ENCODE assay signal across 8 mouse cellular contexts in the genomic region with DNA sequence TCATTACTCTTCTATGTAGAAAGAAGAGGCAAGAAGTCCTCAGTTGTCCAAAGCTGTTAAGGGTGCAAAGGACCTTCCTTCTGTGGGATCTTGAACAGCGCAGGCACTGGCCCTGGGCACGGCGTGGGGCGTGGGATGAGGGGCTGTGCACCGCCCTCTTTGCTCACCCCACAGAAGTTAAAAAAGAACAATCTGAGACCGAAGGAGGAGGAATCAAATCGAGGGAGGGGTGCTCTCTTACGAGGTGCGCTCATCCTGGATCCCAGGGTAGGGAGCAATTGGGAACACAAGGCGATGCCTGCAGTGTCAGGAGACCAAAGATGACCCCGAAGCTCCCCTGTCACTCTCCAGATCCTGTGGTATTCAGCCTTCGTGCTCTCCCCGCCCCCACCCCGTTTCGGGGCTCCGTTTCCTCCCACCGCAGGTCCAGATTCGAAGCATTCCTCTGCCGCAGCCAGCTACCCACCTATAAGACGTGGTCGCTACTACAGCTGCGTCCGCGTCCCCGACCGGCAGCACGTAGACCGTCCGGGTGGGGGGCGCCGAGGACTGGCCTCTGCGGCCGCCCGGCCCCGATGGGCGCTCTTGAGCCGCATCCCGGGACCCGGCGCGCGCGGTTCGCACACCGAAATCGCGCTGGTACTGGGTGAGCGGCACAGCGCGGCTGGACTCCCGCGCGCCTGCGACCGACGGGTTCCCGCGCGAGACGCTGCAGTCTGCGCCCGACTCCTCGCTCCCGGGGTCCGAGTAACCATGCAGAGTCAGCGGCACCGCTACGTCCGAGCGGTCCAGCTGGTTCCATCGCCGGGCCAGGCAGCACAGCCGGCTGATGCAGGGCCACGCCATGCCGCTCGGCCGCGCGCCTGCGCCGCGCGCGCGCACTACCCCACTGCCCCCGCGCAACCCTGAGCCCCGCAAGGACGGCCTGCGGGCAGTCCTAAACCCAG. TPM values are rescaled to one million over a fixed set of nuclear protein-coding genes. Genes with fewer than 3 reads are reported as not detected.
A peak's percentile ranks its signal among the peaks of the same experiment; 100 is the strongest.
DNase-seq lines count a peak whose midpoint lies in the region; ATAC-seq and TF ChIP-seq lines count a peak whose summit lies in the region.

A gene (minus strand): TSS at position 891 of the 947 bp plus-strand sequence.

- peak within 1 kb of the TSS; percentile 95 for H3K4me2 ChIP-seq in liver, postnatal 0 days (ENCODE audit: low read depth, low read length)
- H3K4me2 ChIP-seq in neural tube, embryonic 15.5 days: peak within 1 kb of the TSS; percentile 78

- H3K27ac ChIP-seq in embryonic facial prominence, embryonic 10.5 days (replicated peaks): peak within 1 kb of the TSS; percentile 87
- H3K27ac ChIP-seq in heart, embryonic 10.5 days: peak within 1 kb of the TSS; percentile 87
- H3K27ac ChIP-seq in liver, postnatal 0 days (ENCODE audit: low read depth): no peak within 1 kb of the TSS
- H3K27ac ChIP-seq in neural tube, embryonic 15.5 days (replicated peaks): peak within 1 kb of the TSS; percentile 86

- 3% methylated on average over 90 of the region's 90 CpGs for WGBS in embryonic facial prominence, embryonic 10.5 days
- WGBS in heart, embryonic 10.5 days: under 1% methylated on average over 90 of the region's 90 CpGs
- 2% methylated on average over 81 of the region's 90 CpGs for WGBS in liver, postnatal 0 days (ENCODE audit: insufficient replicate concordance)
- under 1% methylated on average over 89 of the region's 90 CpGs for WGBS in neural tube, embryonic 15.5 days

- H3K9me3 ChIP-seq in embryonic facial prominence, embryonic 10.5 days: no peaks in the 10 kb centered on the region
- no peaks in the 10 kb centered on the region for H3K9me3 ChIP-seq in heart, embryonic 10.5 days
- H3K9me3 ChIP-seq in liver, postnatal 0 days (ENCODE audit: low read length): no peaks in the 10 kb centered on the region
- no peaks in the 10 kb centered on the region for H3K9me3 ChIP-seq in neural tube, embryonic 15.5 days (replicated peaks)

- 0 out of 2 replicates have a peak within 1 kb of the TSS, but pooled peaks have one; percentile 21 for H3K9ac ChIP-seq in liver, postnatal 0 days (replicated peaks)
- H3K9ac ChIP-seq in neural tube, embryonic 15.5 days (replicated peaks): peak within 1 kb of the TSS; percentile 82

- H3K36me3 ChIP-seq in C2C12 (ENCODE audit: control insufficient read depth, insufficient read depth): no peaks in the 10 kb centered on the region
- no peaks in the 10 kb centered on the region for H3K36me3 ChIP-seq in embryonic facial prominence, embryonic 10.5 days (replicated peaks)
- H3K36me3 ChIP-seq in heart, embryonic 10.5 days: no peaks in the 10 kb centered on the region; the same call in 1 of the 2 replicates
- H3K36me3 ChIP-seq in liver, postnatal 0 days (replicated peaks; ENCODE audit: insufficient read depth, low read length): no peaks in the 10 kb centered on the region
- peaks cover 4% of the 10 kb centered on the region; the same call in 1 of the 2 replicates for H3K36me3 ChIP-seq in neural tube, embryonic 15.5 days

- peak within 1 kb of the TSS; percentile 18 for H3K4me3 ChIP-seq in C2C12 (ENCODE audit: insufficient read depth, poor library complexity, severe bottlenecking)
- H3K4me3 ChIP-seq in embryonic facial prominence, embryonic 10.5 days: peak within 1 kb of the TSS; percentile 85
- H3K4me3 ChIP-seq in heart, embryonic 10.5 days: peak within 1 kb of the TSS; percentile 82
- peak within 1 kb of the TSS; percentile 61 for H3K4me3 ChIP-seq in liver, postnatal 0 days (ENCODE audit: low read depth, low read length)
- H3K4me3 ChIP-seq in neural tube, embryonic 15.5 days (replicated peaks): peak within 1 kb of the TSS; percentile 73

- no peak for TF ChIP-seq EP300 in liver, postnatal 0 days (IDR thresholded peaks at IDR 0.05; ENCODE audit: low read depth)

- H3K79me2 ChIP-seq in C2C12 (ENCODE audit: control insufficient read depth, insufficient read depth): no peaks in the 10 kb centered on the region

- peak within 1 kb of the TSS; percentile 55 for H3ac ChIP-seq in C2C12 (ENCODE audit: control insufficient read depth, insufficient read length, low read depth)

- H3K79me3 ChIP-seq in C2C12 (ENCODE audit: low read depth): no peaks in the 10 kb centered on the region

- DNase-seq in adrenal gland, adult 8-10 months: peak; percentile 25
- DNase-seq in embryonic facial prominence, embryonic 10.5 days (ENCODE audit: low spot score): peak; percentile 77
- DNase-seq in heart, embryonic 10.5 days (ENCODE audit: low spot score): no peak
- peak; percentile 9 to 52 for DNase-seq in kidney, postnatal 36 days
- peak; percentile 26 for DNase-seq in liver, postnatal 0 days
- peak; percentile 17 for DNase-seq in urinary bladder, postnatal 25 days (ENCODE audit: low spot score)

- no peak for TF ChIP-seq CTCF in C2C12 (IDR thresholded peaks at IDR 0.05; ENCODE audit: control insufficient read depth, insufficient read depth, insufficient read length)
- TF ChIP-seq CTCF in liver, postnatal 0 days (IDR thresholded peaks at IDR 0.05; ENCODE audit: low read depth): no peak

- peaks cover 7% of the 10 kb centered on the region for H3K27me3 ChIP-seq in C2C12 (ENCODE audit: control insufficient read depth, insufficient read depth, insufficient read length)
- H3K27me3 ChIP-seq in embryonic facial prominence, embryonic 10.5 days (replicated peaks; ENCODE audit: low read depth, poor library complexity, severe bottlenecking): peaks cover 21% of the 10 kb centered on the region
- H3K27me3 ChIP-seq in heart, embryonic 10.5 days (ENCODE audit: insufficient read depth, poor library complexity, severe bottlenecking): peaks cover 13% of the 10 kb centered on the region; the same call in 1 of the 2 replicates
- peaks cover 30% of the 10 kb centered on the region for H3K27me3 ChIP-seq in liver, postnatal 0 days (ENCODE audit: insufficient read depth, low read length)
- H3K27me3 ChIP-seq in neural tube, embryonic 15.5 days (replicated peaks): no peaks in the 10 kb centered on the region

- H3K4me1 ChIP-seq in embryonic facial prominence, embryonic 10.5 days: peaks cover 8% of the 10 kb centered on the region
- no peaks in the 10 kb centered on the region for H3K4me1 ChIP-seq in heart, embryonic 10.5 days
- peaks cover 6% of the 10 kb centered on the region; the same call in 1 of the 2 replicates for H3K4me1 ChIP-seq in liver, postnatal 0 days (ENCODE audit: insufficient read depth)
- H3K4me1 ChIP-seq in neural tube, embryonic 15.5 days: peaks cover 20% of the 10 kb centered on the region

- peak; percentile 44; the same call in 1 of the 2 replicates for ATAC-seq in liver, postnatal 0 days
- ATAC-seq in neural tube, embryonic 15.5 days (ENCODE audit: low FRiP score): peak; percentile 89

TF ChIP-seq in C2C12, 6 proteins besides CTCF, POLR2A, EP300 and RAD21:
- TF ChIP-seq MYOD1 (IDR thresholded peaks at IDR 0.05; ENCODE audit: control insufficient read depth, insufficient read length, low read depth): no peak
- TF ChIP-seq USF1 (IDR thresholded peaks at IDR 0.05; ENCODE audit: low read depth): no peak
- no peak for TF ChIP-seq CEBPB (IDR thresholded peaks at IDR 0.05; ENCODE audit: low read depth)
- no peak for TF ChIP-seq MYOG (IDR thresholded peaks at IDR 0.05; ENCODE audit: control insufficient read depth, extremely low read depth, insufficient read length)
- TF ChIP-seq MAX (IDR thresholded peaks at IDR 0.05): no peak
- TF ChIP-seq FOSL1 (IDR thresholded peaks at IDR 0.05; ENCODE audit: insufficient read depth, low read length, poor library complexity, severe bottlenecking): no peak

RNA-seq across cellular contexts. Expression of the gene that starts here (rescaled TPM):
- 0.13 TPM for polyA plus RNA-seq in C2C12 (2012; fragmentation: generic; extraction: Trizol)
- total RNA-seq in adrenal gland, adult 8-10 months (2022): 10 to 100 TPM in 2 of 4 experiments, under 1 TPM in 2; 0.37 to 20.2 (median 6.4) TPM
- 0.66 and 1.3 TPM in 2 replicates for polyA plus RNA-seq in embryonic facial prominence, embryonic 10.5 days (2016; fragmentation: Nextera tagmentation; extraction: Ambion mirVana)
- polyA plus RNA-seq in heart, embryonic 10.5 days (2016; fragmentation: Nextera tagmentation; extraction: Ambion mirVana): 0.94 and 1.8 TPM in 2 replicates
- not detected in 2 replicates for polyA plus RNA-seq in liver, postnatal 0 days (2015; fragmentation: Nextera tagmentation; extraction: Ambion mirVana)
- polyA plus RNA-seq in neural tube, embryonic 15.5 days (2015; fragmentation: Nextera tagmentation; extraction: Ambion mirVana): 7.9 and 9.0 TPM in 2 replicates

Comparison
In these comparisons a context has a peak if more than half of its experiments do, and no peak if none do; other contexts are left out.
1. Peak in DNase-seq, ATAC-seq, H3K4me3 ChIP-seq, H3K9ac ChIP-seq and H3K4me2 ChIP-seq in liver, postnatal 0 days; RNA of the gene not detected or under 1 TPM.
2. H3K4me3 ChIP-seq: peak in every context shown above with its lines; median percentile 85 in embryonic facial prominence, embryonic 10.5 days; 82 in heart, embryonic 10.5 days; 73 in neural tube, embryonic 15.5 days; 61 in liver, postnatal 0 days; 18 in C2C12.